Mouse (Mus musculus) lung, embryonic 16.5 days (tissue): ENCODE results near the gene Rapgef2. TPM values are rescaled to one million over a fixed set of nuclear protein-coding genes. Genes with fewer than 3 reads are reported as not detected.

Experiments
- ATAC-seq: fragments of 200-750 bp; cut with Nextera tagmentation; 2 replicates; pipeline ENCODE4 v1.8.0; 2017; ENCODE audit warnings: low read depth, mild to moderate bottlenecking, moderate library complexity
- H3K27ac ChIP-seq: fragments of 300-500 bp; sonication (generic); 2 replicates; pipeline ENCODE4 v1.5.1; 2014; ENCODE audit warnings: mild to moderate bottlenecking, control low read depth, low read length
- H3K27me3 ChIP-seq: fragments of 300-500 bp; sonication (generic); 2 replicates; pipeline ENCODE4 v1.6.1; 2014; ENCODE audit warnings: low read depth, low read length, mixed read lengths; ENCODE audit not compliant: control insufficient read depth, insufficient read depth
- H3K36me3 ChIP-seq: fragments of 300-500 bp; sonication (generic); 2 replicates; pipeline ENCODE4 v1.6.1; 2014; ENCODE audit warnings: low read length; ENCODE audit not compliant: control insufficient read depth, insufficient read depth
- H3K4me1 ChIP-seq: fragments of 300-500 bp; sonication (generic); replicated peaks from 2 replicates; pipeline ENCODE4 v1.6.1; 2014; ENCODE audit warnings: low read length, mixed read lengths; ENCODE audit not compliant: control insufficient read depth, insufficient read depth
- H3K4me2 ChIP-seq: fragments of 300-500 bp; sonication (generic); 2 replicates; pipeline ENCODE4 v1.6.1; 2014; ENCODE audit warnings: low read depth, low read length, control low read depth
- H3K4me3 ChIP-seq: fragments of 300-500 bp; sonication (generic); 2 replicates; pipeline ENCODE4 v1.5.1; 2014; ENCODE audit warnings: mild to moderate bottlenecking, low read length, control low read depth
- H3K9ac ChIP-seq: fragments of 300-500 bp; sonication (generic); 2 replicates; pipeline ENCODE4 v1.6.1; 2014; ENCODE audit warnings: low read length, control low read depth
- H3K9me3 ChIP-seq: fragments of 300-500 bp; sonication (generic); 2 replicates; pipeline ENCODE4 v1.6.1; 2016; ENCODE audit warnings: low read length; ENCODE audit not compliant: control insufficient read depth
- WGBS: fragments of 180-500 bp; shearing (Covaris S2); extraction: QIAGEN DNeasy Blood & Tissue Kit; methylation state at CpG from one replicate; pipeline ENCODE4 v1.1.7; 2014; 5-methylcytosine and 5-hydroxymethylcytosine counted together
- polyA plus RNA-seq: library from polyadenylated mRNA; unstranded; fragments of >200 nt; fragmentation: Nextera tagmentation; extraction: Ambion mirVana; gene quantifications from 2 replicates; pipeline ENCODE4 v1.2.1, GENCODE M21; 2015

Gene Rapgef2
- polyA plus RNA-seq, 1 experiment from 2014 or later, result 5.1 TPM

DNA sequence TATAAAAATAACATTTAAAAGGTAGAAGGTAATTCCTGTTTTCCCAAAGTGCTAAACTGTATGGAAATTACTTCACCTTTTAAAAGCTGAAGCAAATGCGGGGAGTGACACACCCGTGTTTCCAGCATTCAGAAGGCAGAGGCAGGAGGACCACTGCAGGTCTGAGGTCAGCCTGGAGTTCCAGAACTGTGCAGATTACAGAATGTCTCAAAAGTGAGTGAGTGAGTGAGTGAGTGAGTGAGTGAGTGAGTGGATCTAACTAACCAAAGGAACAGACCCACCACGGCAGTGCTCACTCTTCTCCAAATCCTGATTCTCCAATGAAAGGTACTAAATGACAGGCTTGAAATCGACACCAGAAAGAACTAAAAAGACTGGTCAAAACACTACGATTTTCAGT lies 82.5 kb downstream of the Rapgef2 start:
- 0 out of 2 replicates have a peak overlapping the region, but pooled peaks have one; percentile 2 for H3K27ac ChIP-seq
- no peak overlapping the region for H3K4me2 ChIP-seq
- ATAC-seq, result no peak
- H3K9ac ChIP-seq, result no peak overlapping the region
- peaks cover 20% of the 10 kb centered on the region for H3K4me1 ChIP-seq
- no peaks in the 10 kb centered on the region for H3K27me3 ChIP-seq
- no peaks in the 10 kb centered on the region for H3K36me3 ChIP-seq
- WGBS, result 72% methylated on average over 5 of the region's 5 CpGs
- H3K4me3 ChIP-seq, result no peak overlapping the region
- no peaks in the 10 kb centered on the region for H3K9me3 ChIP-seq

DNA sequence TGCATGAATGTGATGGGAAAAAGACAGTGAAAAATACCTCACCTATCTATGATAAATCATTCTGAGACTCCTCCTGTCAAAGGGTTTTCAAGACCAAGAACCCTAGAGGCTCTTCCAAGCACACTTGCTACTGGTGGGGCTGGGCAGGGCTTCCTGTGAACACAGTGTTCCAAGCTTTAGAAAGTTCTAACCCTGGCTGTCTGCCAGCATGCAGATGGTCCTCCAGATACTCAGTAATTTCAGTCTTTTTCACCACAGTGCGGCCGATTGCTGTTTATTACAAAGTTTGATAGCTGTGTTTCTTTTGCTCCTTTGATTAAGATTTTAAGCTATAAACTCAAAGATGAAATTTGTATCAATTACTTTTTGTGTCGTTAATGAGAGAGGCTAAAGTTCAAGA lies 83.1 kb downstream of the Rapgef2 start:
- H3K4me2 ChIP-seq, result 0 out of 2 replicates have a peak overlapping the region, but pooled peaks have one; percentile 2
- no peak overlapping the region for H3K9ac ChIP-seq
- H3K9me3 ChIP-seq, result no peaks in the 10 kb centered on the region
- peaks cover 20% of the 10 kb centered on the region for H3K4me1 ChIP-seq
- no peak overlapping the region for H3K4me3 ChIP-seq
- no peaks in the 10 kb centered on the region for H3K36me3 ChIP-seq
- peak overlapping the region; percentile 56; the same call in 1 of the 2 replicates for H3K27ac ChIP-seq
- WGBS, result 16% methylated on average over 3 of the region's 3 CpGs
- peak; percentile 83 for ATAC-seq
- H3K27me3 ChIP-seq, result no peaks in the 10 kb centered on the region

DNA sequence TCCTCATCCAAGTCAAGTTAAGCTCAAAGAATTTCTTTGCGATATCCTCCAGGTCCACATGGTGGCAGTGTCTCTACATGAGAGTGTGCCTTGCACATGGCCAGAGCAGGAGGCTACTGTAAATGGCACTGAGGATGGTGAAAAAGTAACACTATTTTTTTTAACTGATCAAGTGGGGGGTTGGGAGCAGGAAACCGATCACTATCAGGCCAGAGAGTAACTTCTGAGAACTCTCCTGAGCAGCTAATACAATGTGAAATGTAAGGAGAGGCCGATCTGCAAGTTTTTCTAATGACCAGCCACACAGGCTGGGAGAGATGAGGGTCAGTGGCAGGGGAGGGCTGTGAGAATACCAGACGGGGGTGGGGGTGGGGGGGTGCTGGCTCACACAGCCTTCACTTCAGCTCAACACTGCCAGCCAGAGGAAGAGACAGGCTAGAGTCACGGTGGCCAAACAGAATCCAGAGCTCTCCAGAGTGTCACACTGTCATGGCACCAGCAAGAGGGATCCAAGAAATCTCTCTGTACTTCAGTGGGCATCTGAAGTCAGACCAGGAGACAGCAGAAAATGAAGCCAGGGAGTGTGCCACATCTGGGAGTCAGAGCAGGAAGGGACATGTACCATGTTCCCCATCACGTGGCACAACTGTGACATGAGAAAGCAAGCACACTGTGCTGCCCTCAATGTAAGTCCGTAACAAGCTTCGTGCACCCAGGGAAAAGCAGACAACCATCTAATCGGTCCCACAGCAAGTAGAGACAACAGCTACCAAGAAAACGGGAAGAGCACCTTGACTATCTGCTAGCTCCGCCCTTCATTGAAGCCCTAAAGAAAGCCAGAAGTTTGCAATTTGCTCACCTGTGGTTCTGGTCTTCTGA lies 83.8 kb downstream of the Rapgef2 start:
- 0 out of 2 replicates have a peak overlapping the region, but pooled peaks have one; percentile 7 for H3K9ac ChIP-seq
- H3K9me3 ChIP-seq, result no peaks in the 10 kb centered on the region
- 35% methylated on average over 11 of the region's 11 CpGs for WGBS
- ATAC-seq, result peak; percentile 74
- H3K4me2 ChIP-seq, result 0 out of 2 replicates have a peak overlapping the region, but pooled peaks have one; percentile 2
- no peak overlapping the region for H3K4me3 ChIP-seq
- H3K27ac ChIP-seq, result peak overlapping the region; percentile 56
- H3K27me3 ChIP-seq, result no peaks in the 10 kb centered on the region
- peaks cover 20% of the 10 kb centered on the region for H3K4me1 ChIP-seq
- H3K36me3 ChIP-seq, result no peaks in the 10 kb centered on the region

DNA sequence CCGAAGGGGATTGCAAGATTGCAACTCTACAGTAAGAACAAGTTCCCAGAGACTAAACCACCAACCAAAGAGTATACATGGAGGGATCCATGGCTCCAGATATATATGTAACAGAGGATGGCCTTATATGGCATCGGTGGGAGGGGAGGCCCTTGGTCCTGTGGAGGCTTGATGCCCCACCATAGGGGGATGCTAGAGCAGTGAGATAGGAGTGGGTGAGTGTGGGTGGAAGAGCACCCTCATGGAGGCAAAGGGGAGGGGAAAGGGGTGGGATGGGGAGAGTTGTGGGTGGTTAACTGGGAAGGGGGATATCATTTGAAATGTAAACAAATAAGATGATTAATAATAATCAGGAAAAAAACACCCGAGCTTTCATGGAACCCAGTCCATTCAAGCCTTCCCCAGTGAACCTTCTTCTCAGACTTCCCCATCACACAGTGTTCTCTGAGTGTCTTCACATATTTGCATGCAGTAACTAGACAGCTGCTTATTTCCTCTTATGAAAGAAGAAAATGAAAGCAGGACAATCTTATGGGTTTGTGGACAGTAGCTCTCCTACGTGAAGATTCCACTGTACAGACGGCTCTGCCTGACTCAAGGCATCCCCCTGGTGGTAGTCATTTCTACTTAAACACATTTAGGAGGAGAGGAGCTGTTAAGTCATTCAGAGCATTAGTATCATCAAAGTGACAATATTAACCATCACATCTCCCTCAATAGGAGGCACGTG lies 89.4 kb downstream of the Rapgef2 start:
- WGBS, result 46% methylated on average over 6 of the region's 6 CpGs
- peak; percentile 75 for ATAC-seq
- Histone ChIP-seq H3K9me3 (no peaks in the 10 kb centered on the region), H3K9ac (no peak overlapping the region), H3K4me3 (no peak overlapping the region), H3K4me1 (peaks cover 5% of the 10 kb centered on the region; the same call in 1 of the 2 replicates), H3K27me3 (no peaks in the 10 kb centered on the region), H3K27ac (no peak overlapping the region), H3K36me3 (0 out of 2 replicates have a peak, but pooled peaks cover 2% of the 10 kb centered on the region), H3K4me2 (no peak overlapping the region)

DNA sequence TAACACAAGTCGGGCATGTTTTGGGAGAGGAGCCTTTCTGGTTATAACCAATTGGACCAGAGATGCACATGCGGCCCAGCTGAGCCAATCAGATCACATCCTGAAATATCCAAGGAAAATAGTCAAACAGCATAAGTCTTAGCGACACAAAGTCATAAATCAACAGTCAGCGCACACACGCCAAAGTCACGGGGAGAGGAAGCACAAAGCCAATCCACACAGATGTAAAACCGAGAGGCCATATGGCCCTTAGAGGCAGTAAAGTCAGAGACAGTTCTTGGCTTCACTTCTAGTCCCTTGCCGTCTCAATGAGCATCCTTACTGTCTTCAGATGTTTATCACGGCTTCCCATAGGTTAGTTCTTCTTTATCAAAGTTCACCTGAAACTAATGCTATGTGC lies 91.0 kb downstream of the Rapgef2 start:
- Histone ChIP-seq H3K27ac (no peak overlapping the region), H3K4me2 (no peak overlapping the region), H3K27me3 (no peaks in the 10 kb centered on the region), H3K9me3 (no peaks in the 10 kb centered on the region), H3K4me1 (peaks cover 5% of the 10 kb centered on the region; the same call in 1 of the 2 replicates), H3K9ac (no peak overlapping the region), H3K36me3 (0 out of 2 replicates have a peak, but pooled peaks cover 2% of the 10 kb centered on the region), H3K4me3 (no peak overlapping the region)
- WGBS, result 86% methylated on average over 9 of the region's 9 CpGs
- no peak for ATAC-seq

DNA sequence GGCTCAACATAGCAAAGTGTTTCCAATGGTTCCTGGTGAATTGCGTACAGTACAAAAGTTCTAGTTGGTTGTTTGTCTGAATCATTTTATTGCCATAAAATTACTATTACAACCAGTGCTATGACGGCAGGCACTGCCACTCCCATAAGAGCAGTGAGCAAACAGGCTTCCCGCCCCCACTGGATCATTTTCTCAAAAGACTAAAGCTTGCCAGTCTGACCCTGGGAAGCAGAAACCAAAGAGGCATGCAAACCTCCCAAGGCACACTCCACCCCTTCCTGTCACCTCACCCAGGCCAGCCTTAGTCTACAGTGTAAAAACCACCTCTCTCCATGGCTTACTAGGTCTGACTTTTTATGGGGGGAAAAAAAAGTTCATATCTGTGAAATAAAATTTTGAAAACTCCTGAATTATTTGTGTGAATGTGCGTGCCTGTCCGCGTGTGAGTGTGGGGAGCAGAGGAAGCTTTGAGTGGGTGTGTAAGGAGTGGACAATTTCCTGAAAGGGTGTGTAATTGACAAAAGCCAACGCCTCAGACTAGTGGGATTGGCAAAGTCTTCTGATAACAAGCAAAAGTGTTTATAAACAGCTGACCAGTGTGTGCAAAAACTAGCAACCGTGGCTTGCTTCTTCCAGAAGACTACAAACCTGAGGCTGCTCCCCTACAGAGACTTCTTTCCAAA lies 92.1 kb downstream of the Rapgef2 start:
- no peaks in the 10 kb centered on the region for H3K27me3 ChIP-seq
- 69% methylated on average over 8 of the region's 8 CpGs for WGBS
- H3K36me3 ChIP-seq, result 0 out of 2 replicates have a peak, but pooled peaks cover 2% of the 10 kb centered on the region
- no peak for ATAC-seq
- H3K4me3 ChIP-seq, result no peak overlapping the region
- peaks cover 5% of the 10 kb centered on the region; the same call in 1 of the 2 replicates for H3K4me1 ChIP-seq
- H3K27ac ChIP-seq, result no peak overlapping the region
- H3K9me3 ChIP-seq, result no peaks in the 10 kb centered on the region
- H3K4me2 ChIP-seq, result no peak overlapping the region
- H3K9ac ChIP-seq, result no peak overlapping the region

DNA sequence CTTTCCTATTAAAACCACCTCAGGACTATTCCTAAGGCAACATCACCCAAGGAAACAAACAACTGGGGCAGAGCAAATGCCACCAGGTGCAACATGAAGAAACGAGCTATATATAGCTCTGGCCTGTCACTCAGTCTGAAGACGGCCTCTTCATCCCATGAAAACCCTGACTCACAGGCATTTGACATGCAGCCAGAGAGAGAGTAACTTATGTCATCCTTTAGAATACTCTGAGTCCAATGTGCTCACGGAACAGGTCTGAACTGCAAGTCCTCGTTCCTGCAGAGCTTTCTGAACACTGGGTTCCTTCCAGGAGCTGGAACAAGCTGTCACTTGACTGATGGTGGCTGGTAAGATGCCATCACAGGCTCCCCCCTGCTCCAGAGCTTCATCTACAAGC lies 93.3 kb downstream of the Rapgef2 start:
- no peak overlapping the region for H3K27ac ChIP-seq

DNA sequence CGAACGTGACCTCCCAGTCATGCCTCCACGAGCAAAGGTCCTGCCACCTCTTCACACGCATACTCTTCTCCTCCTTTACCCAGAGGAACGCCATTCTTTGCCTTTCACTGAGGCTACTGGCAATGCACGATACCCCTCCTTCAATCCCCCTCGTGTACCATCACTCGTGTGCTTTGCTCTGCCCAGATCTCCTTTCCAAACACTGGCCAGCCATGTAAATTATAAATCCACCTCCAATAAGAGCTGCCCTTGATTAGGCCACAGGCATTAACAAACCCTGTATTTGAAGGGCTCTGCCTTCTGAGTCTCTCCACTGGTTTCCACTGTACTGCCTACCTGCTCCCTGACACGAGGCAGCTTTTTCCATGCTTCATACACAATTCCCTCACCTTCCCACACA lies 94.3 kb downstream of the Rapgef2 start:
- Histone ChIP-seq H3K27ac (no peak overlapping the region), H3K4me3 (no peak overlapping the region), H3K9me3 (no peaks in the 10 kb centered on the region), H3K36me3 (0 out of 2 replicates have a peak, but pooled peaks cover 2% of the 10 kb centered on the region), H3K4me2 (no peak overlapping the region), H3K4me1 (peaks cover 5% of the 10 kb centered on the region; the same call in 1 of the 2 replicates), H3K9ac (no peak overlapping the region), H3K27me3 (no peaks in the 10 kb centered on the region)
- 76% methylated on average over 9 of the region's 9 CpGs for WGBS
- ATAC-seq, result no peak

More for the DNA sequence above, 93.3 kb downstream of the Rapgef2 start:
- Histone ChIP-seq H3K4me2 (no peak overlapping the region), H3K27me3 (no peaks in the 10 kb centered on the region), H3K36me3 (0 out of 2 replicates have a peak, but pooled peaks cover 2% of the 10 kb centered on the region), H3K4me1 (peaks cover 5% of the 10 kb centered on the region; the same call in 1 of the 2 replicates), H3K4me3 (no peak overlapping the region), H3K9me3 (no peaks in the 10 kb centered on the region), H3K9ac (no peak overlapping the region)
- WGBS, result 47% methylated on average over 4 of the region's 4 CpGs
- ATAC-seq, result no peak
